Mouse (Mus musculus) c-Kit-positive CD71-negative TER-119-negative erythroid progenitor cells, embryonic 14.5 days (primary cell): Measurements from ENCODE around the gene Stoml2.
"Not testable (repeated sequence)": the region's sequence is repeated elsewhere in the genome, so short reads cannot be mapped to it uniquely, and the experiment has no call there.

ENCODE experiments used
- DNase-seq: peaks from one replicate; pipeline ENCODE4 v3.0.0-alpha.2; 2013; ENCODE audit warnings: low read depth

The Stoml2 gene

GRCm38 (mm10) chr4:43004951-43005350, 26.6 kb downstream of the Stoml2 start:
- no peak for DNase-seq

- DNase-seq = no peak
These were observed 28.6 kb downstream of the Stoml2 start for GRCm38 (mm10) chr4:43002756-43003439.

- no peak for DNase-seq
These were observed 30.2 kb downstream of the Stoml2 start for GRCm38 (mm10) chr4:43001272-43001671.

GRCm38 (mm10) chr4:43000141-43000986, 31.1 kb downstream of the Stoml2 start, which contains the start of gene Vcp:
Gene Vcp (minus strand): TSS chr4:43000507.
- DNase-seq = peak; percentile 97

GRCm38 (mm10) chr4:42999451-43000140, 31.9 kb downstream of the Stoml2 start:
- DNase-seq = peak; percentile 66

- no peak for DNase-seq
These were observed 33.5 kb downstream of the Stoml2 start for GRCm38 (mm10) chr4:42998022-42998421.

- DNase-seq = no peak
These were observed 43.2 kb downstream of the Stoml2 start for GRCm38 (mm10) chr4:42988296-42988695.

- DNase-seq = not testable (repeated sequence)
These were observed 51.0 kb downstream of the Stoml2 start for GRCm38 (mm10) chr4:42980467-42980866.

GRCm38 (mm10) chr4:42978062-42978461, 53.4 kb downstream of the Stoml2 start:
- no peak for DNase-seq
